Mouse (Mus musculus): ENCODE measurements around the gene Nsmce4a.
"Not testable (repeated sequence)": the region's sequence is repeated elsewhere in the genome, so short reads cannot be mapped to it uniquely, and the experiment has no call there.

The Nsmce4a gene

DNA sequence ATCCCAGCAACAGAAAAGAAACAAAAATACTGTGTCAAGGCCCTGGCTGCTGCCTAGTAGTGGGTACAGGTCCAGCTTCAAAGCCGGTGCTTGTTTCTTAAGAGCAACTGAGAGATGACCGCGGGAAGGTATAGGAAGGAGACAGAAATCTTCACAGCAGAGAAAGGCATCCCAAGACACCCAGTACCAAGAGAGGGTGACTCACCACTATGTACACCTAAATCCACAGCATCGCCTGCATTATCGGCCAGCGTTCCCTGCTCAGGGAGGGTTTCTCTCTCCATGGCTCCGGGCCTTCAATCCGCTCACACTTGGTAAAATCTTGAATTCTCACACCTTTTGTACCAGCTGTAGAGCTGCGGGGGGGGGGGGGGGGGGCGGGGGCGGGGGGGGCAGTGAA lies at the start of gene Nsmce4a:
Gene Nsmce4a (minus strand): TSS at position 298 of the 400 bp plus-strand sequence.
- DNase-seq (ENCODE audit: low spot score in 2 of 2), result no peak

GRCm38 (mm10) chr7:130622359-130622758 lies 49.4 kb upstream of the Nsmce4a start:
- DNase-seq (ENCODE audit: low spot score in 2 of 2), result no peak

- no peak for DNase-seq (ENCODE audit: low spot score in 2 of 2)
Observed at GRCm38 (mm10) chr7:130621953-130622352, 49.0 kb upstream of the Nsmce4a start.

DNA sequence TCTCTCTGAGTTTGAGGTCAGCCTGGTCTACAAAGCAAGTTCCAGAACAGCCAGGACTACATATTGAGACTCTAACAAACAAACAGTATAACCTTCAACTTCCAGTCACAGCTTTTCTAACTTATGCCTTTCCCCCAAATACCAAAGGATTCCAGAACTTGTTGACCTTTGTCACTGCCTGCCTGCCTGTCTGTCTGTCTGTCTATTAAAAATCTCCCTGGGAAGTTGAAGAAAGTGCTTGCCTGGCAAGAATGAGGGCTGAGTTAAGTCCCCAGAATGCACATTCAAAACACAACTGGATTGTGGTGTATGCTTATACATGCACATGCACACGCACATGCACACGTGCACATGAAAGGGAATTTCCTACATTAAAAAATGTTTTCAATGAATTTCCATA lies 48.1 kb upstream of the Nsmce4a start:
- DNase-seq (ENCODE audit: low spot score in 2 of 2), result no peak

DNA sequence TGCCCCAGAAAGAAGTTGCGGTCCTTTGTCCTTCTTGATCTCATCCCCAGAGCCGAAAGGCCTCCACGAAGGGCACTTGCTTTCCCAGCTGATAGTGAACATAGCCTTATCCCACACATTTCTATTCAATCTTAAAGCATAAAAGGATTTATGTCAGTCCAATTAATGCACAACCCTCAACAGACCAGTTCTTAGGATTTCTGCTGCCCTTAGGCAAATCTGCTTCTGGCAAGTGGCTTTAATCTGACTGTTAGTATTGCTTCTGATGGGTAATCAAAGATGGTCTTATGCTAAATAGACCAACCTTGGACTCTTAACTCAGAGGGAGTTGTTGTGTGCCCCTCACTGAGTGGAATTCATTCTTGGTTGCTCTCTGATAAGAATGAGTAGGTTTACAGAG lies 44.7 kb upstream of the Nsmce4a start:
- DNase-seq (ENCODE audit: low spot score in 2 of 2), result no peak

- DNase-seq (ENCODE audit: low spot score in 2 of 2), result no peak
Observed at GRCm38 (mm10) chr7:130613973-130614372, 41.1 kb upstream of the Nsmce4a start.

- DNase-seq (ENCODE audit: low spot score in 2 of 2), result no peak
Observed at GRCm38 (mm10) chr7:130606958-130607357, 34.0 kb upstream of the Nsmce4a start.

DNA sequence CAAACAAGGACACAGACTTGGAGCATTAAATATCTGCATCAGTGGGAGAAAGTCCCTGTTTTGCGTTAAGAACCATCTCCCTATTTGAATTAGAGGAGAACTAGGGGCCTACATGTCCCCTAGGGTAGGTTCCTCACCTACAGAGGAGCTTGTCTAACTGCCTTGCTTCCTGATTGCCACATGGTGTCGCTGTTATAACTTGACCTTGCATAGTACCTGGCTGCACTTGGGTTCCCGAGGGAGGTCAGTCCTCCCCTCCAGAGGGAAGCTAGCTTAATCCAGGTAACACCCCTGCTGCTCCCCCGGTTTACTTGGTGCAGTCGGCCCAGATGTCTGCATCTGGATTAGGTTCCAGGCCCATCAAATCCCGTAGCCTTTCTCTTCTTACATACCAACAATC lies 32.2 kb upstream of the Nsmce4a start:
- no peak for DNase-seq (ENCODE audit: low spot score in 2 of 2)

DNA sequence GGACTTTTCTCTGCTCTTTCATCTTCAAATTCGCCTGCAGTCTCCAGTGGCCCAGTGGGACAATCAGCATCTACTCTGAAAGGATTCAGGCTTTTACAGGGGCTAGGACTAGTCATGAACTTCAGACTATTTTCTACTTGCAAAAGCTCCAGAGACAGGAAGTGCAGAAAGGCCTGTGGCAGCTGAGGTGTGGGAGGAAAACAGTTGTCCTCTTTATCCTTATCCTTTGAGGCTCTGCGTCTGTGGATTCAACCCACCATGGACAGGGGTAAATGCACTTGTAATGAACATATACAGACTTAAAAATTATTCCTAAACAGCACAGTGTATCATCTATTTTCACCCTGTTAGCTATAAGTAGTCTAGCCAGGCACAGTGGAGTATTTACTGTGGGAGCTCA lies 31.5 kb upstream of the Nsmce4a start:
- DNase-seq (ENCODE audit: low spot score in 2 of 2), result no peak

DNA sequence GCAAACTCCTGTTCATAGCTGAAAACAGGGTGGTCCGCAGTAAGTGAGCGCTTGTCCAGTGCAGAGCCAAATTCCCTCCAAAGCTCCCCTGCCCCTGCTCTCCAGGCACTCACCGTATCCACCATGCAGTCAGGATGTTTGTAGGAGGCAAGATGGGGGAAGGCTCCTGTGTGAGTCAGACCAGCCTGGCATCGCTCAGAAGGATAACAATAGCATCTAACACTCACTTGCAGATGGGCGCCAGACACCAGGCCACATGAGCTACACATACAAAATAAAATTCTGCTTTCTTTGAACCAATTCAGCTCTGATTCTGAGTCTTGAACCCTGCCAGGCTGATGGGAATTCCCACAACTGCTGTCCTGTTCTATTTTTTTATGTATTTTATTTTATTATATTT lies 30.6 kb upstream of the Nsmce4a start:
- DNase-seq (ENCODE audit: low spot score in 2 of 2), result no peak

GRCm38 (mm10) chr7:130602804-130603203 lies 29.9 kb upstream of the Nsmce4a start:
- no peak for DNase-seq (ENCODE audit: low spot score in 2 of 2)

GRCm38 (mm10) chr7:130600546-130600945 lies 27.6 kb upstream of the Nsmce4a start:
- no peak for DNase-seq (ENCODE audit: low spot score in 2 of 2)

- no peak for DNase-seq (ENCODE audit: low spot score in 2 of 2)
Observed at GRCm38 (mm10) chr7:130600074-130600473, 27.2 kb upstream of the Nsmce4a start.

GRCm38 (mm10) chr7:130597546-130597945 lies 24.6 kb upstream of the Nsmce4a start:
- DNase-seq (ENCODE audit: low spot score in 2 of 2), result no peak

- DNase-seq (ENCODE audit: low spot score in 2 of 2), result not testable (repeated sequence)
Observed at GRCm38 (mm10) chr7:130596079-130596855, 23.3 kb upstream of the Nsmce4a start.

GRCm38 (mm10) chr7:130593375-130594239 lies 20.7 kb upstream of the Nsmce4a start:
- not testable (repeated sequence) for DNase-seq (ENCODE audit: low spot score in 2 of 2)

DNA sequence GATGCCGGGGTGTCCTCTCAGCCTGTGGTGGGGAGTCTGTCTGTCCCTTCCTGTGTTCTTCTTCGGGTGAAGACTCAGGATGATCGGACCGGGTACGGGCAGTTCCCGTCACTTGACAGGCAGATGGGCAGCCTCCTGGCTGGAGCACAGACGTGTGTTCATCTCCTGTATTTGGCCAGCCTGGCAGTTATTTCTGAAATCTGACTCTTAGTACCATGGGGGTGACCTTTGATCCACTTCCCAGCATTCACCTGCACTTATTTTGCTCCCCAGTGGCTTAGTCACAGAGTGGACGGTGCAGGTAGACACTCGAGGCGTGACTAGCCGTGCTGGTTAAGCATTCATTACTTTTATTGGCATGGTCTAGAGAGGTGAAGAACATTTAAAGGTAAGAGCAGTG lies 20.1 kb upstream of the Nsmce4a start:
- not testable (repeated sequence) for DNase-seq (ENCODE audit: low spot score in 2 of 2)

DNA sequence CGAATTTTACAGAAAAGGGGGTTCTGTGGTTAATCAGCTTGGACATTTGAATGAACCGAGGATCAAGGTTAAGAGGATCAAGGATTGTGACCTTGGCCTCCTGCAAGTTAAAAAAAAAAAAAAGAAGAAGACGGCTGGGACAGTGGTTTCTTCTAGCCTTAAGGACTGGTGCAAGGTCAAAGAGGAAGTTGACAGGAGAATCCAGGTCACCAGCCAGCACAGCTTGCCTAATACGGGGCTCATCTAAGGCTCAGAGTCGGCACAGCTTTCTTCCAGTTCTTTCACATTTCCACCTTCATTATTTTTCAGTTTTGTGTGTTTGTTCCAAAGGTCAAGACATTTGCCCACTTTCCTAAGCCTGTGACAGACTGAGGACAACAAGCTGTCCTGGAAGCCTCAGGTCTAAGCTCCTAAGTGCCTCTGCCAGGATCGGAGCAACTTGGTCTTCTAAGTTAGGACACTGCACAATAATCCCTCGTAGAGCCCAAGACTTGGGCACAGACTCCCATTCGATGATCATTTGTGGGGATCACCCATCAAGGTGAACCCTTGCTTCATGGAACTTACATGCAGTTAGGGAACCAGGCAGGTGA lies 18.0 kb upstream of the Nsmce4a start:
- DNase-seq (ENCODE audit: low spot score in 2 of 2), result no peak

DNA sequence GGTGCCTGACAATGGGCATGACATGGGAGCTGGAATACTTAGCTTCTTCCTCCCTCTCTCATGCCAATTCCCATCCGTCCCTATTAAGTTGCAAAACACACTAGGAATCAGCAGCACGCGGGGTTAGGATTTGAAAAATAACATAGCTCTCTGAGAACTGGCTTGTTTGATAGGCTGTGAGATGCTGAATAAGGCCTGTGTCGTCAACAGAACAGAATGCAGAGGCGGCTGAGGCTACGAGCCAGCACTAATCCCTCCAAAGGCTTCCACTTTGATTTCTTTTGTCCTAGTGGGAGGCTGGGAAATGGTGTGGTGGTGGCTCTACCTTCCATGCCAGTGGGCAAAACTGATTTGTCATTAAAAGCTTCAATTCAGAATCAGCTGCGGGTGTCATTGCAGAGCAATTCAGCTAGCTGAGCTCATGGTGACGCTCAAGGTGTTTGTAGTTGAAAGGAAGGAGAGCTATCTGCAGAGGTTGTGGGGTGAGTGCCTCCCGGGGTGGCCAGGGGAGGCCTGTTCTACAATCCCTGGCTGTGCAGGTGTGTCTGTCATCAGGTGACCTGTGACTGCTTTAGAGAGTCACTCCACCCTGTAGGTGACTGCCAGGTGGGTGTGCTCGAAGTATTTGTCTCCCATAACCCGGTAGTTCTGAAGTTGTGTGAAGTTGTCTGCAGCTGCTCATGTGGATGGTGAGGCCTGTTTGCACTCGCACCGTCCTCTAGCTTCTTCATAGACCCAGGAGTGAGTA lies 17.3 kb upstream of the Nsmce4a start:
- DNase-seq (ENCODE audit: low spot score in 2 of 2), result no peak

GRCm38 (mm10) chr7:130586521-130587072 lies 13.7 kb upstream of the Nsmce4a start:
- no peak for DNase-seq (ENCODE audit: low spot score in 2 of 2)

DNA sequence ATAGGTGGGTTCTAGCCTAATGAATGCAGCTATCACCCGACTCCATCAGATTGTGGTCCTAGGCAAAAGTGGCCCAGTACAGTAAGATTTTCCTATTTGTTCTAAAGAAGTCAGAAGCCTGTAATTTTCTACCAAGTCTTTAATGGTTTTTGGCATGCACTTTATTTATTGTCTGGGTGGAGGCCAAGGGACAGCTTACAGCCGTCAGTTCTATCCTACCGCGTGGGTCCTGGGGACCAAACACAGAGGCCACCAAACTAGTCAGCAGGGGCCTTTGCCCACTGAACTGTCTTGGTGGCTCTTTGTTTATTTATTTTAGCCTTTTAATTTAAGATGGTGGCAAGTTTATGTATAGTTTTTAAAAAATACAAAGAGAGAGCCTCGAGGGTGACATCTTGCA lies 5.7 kb upstream of the Nsmce4a start:
- no peak for DNase-seq (ENCODE audit: low spot score in 2 of 2)

Measured in spleen, postnatal 36 days (tissue).